Mouse (Mus musculus) embryonic facial prominence, embryonic 14.5 days (tissue): ENCODE results near the gene Gm43517. TPM values are rescaled to one million over a fixed set of nuclear protein-coding genes. Genes with fewer than 3 reads are reported as not detected.

Experiments used
- ATAC-seq: fragments of 200-750 bp; cut with Nextera tagmentation; 2 replicates; pipeline ENCODE4 v1.8.0; 2017; ENCODE audit warnings: low read depth, moderate number of reproducible peaks, moderate TSS enrichment
- DNase-seq: peaks from one replicate; pipeline ENCODE4 v3.0.0-alpha.2; 2015; ENCODE audit warnings: low spot score
- H3K27ac ChIP-seq: fragments of 300-500 bp; sonication (generic); replicated peaks from 2 replicates; pipeline ENCODE4 v1.5.1; 2014; ENCODE audit warnings: low read depth, mild to moderate bottlenecking, low read length, moderate library complexity
- H3K27me3 ChIP-seq: fragments of 300-500 bp; sonication (generic); replicated peaks from 2 replicates; pipeline ENCODE4 v1.6.1; 2014; ENCODE audit warnings: low read length; ENCODE audit not compliant: control insufficient read depth, insufficient read depth
- H3K36me3 ChIP-seq: fragments of 300-500 bp; sonication (generic); 2 replicates; pipeline ENCODE4 v1.6.1; 2014; ENCODE audit warnings: low read length, mixed read lengths; ENCODE audit not compliant: control insufficient read depth, insufficient read depth
- H3K4me1 ChIP-seq: fragments of 300-500 bp; sonication (generic); 2 replicates; pipeline ENCODE4 v1.6.1; 2014; ENCODE audit warnings: antibody characterized with exemption, low read length; ENCODE audit not compliant: control insufficient read depth, insufficient read depth
- H3K4me2 ChIP-seq: fragments of 300-500 bp; sonication (generic); 2 replicates; pipeline ENCODE4 v1.6.1; 2014; ENCODE audit warnings: low read depth, mild to moderate bottlenecking, low read length, moderate library complexity, mixed read lengths
- H3K4me3 ChIP-seq: fragments of 300-500 bp; sonication (generic); 2 replicates; pipeline ENCODE4 v1.5.1; 2014; ENCODE audit warnings: low read depth, mild to moderate bottlenecking, low read length
- H3K9ac ChIP-seq: fragments of 300-500 bp; sonication (generic); 2 replicates; pipeline ENCODE4 v1.6.1; 2014; ENCODE audit warnings: low read depth, mild to moderate bottlenecking, low read length, moderate library complexity, mixed read lengths
- H3K9me3 ChIP-seq: fragments of 300-500 bp; sonication (generic); 2 replicates; pipeline ENCODE4 v1.6.1; 2016; ENCODE audit warnings: low read length; ENCODE audit not compliant: control insufficient read depth
- WGBS: fragments of 180-500 bp; shearing (Covaris S2); extraction: QIAGEN DNeasy Blood & Tissue Kit; methylation state at CpG from one replicate; pipeline ENCODE4 v1.1.7; 2014; 5-methylcytosine and 5-hydroxymethylcytosine counted together
- polyA plus RNA-seq: library from polyadenylated mRNA; unstranded; fragments of >200 nt; fragmentation: Nextera tagmentation; extraction: Ambion mirVana; gene quantifications from 2 replicates; pipeline ENCODE4 v1.2.1, GENCODE M21; 2014

Gm43517 gene
- polyA plus RNA-seq, 1 experiment from 2014 or later = not detected

DNA sequence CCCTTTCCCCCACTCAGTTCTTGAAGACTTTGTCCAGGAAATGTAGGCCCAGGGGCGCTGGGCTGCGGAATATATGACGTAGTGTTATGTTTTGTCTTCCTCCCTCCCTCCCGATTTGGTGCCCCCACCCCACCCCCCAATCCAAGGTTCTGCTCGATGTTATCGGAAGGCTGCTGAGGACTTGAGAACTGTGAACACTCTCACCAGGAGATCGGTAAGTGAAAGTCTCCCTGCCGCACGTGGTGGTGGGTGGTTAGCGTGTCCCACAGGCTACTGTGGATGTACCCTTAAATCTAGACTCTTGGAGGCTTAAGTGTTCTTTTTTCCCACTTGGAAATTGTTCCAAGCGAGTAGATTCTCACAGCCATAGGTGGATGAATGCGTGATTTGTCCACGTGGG lies 5.3 kb downstream of the Gm43517 start:
- H3K4me1 ChIP-seq = no peaks in the 10 kb centered on the region
- ATAC-seq = no peak

DNA sequence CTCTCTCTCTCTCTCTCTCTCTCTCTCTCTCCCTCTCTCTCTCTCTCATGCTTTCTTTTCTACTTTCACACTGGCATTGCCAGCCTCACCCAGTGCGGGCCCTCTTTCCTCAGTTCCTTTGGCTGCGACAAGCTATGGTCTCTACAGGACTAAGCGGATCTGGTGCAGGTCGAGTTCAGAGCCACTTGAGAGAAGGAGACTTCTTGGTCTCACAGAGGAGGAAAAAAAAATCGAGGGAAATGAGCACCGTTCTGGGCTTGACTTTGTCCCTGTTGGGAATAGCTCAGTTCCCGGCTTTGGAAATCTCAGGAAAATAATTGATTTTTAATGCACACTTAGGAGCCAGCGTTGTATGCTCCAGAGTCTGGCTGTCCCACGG lies 5.9 kb downstream of the Gm43517 start:
- DNase-seq (no peak), ATAC-seq (peak; percentile 24)
- Histone ChIP-seq H3K27me3 (peaks cover 83% of the 10 kb centered on the region), H3K9ac (no peak overlapping the region), H3K4me3 (peak overlapping the region; percentile 31), H3K9me3 (no peaks in the 10 kb centered on the region), H3K27ac (no peak overlapping the region), H3K4me2 (peak overlapping the region; percentile 53), H3K4me1 (no peaks in the 10 kb centered on the region), H3K36me3 (no peaks in the 10 kb centered on the region)
- 2% methylated on average over 9 of the region's 9 CpGs for WGBS

More for the DNA sequence above, 5.3 kb downstream of the Gm43517 start:
- Histone ChIP-seq H3K4me2 (no peak overlapping the region), H3K36me3 (no peaks in the 10 kb centered on the region), H3K9me3 (no peaks in the 10 kb centered on the region), H3K27me3 (peaks cover 84% of the 10 kb centered on the region), H3K9ac (no peak overlapping the region), H3K27ac (no peak overlapping the region), H3K4me3 (no peak overlapping the region)
- no peak for DNase-seq
- 5% methylated on average over 13 of the region's 13 CpGs for WGBS

DNA sequence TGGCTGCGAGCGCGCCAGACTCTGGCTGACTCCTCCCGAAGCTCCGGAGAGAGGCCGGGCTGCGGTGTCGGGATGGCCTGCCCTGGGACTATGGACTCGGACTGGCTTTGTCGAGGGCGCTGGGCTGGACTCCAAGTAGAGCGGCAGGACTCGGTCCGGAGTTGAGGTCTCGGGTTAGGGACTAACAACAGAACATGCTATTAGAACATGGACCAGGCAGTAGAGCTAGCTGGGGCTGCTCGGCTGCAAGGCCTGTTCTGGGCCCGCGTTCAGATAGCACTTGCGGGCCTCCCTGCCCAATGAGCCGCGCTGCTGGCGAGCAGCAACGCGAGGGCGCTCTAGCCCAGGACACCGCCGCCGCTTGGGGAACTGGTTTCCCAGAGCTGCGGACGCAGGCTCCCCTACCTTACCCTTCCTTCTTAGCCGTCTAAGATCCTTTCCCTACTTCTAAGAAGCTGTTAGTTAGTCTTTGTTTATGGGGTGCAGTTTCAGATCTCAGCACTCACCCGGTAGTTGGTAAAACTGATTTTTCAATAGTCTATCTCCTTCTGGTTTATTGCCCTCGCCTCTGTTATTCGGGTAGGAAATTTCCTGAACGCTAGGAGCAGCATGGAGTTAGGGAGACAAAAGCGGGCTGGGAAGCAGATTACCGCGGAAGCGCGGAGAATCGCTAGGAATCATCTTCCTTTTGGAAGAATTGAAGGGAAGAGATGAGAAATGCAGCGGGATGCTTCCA lies 6.5 kb downstream of the Gm43517 start:
- Histone ChIP-seq H3K9ac (no peak overlapping the region), H3K27ac (no peak overlapping the region), H3K4me2 (peak overlapping the region; percentile 53), H3K9me3 (no peaks in the 10 kb centered on the region), H3K36me3 (no peaks in the 10 kb centered on the region), H3K4me1 (no peaks in the 10 kb centered on the region), H3K4me3 (peak overlapping the region; percentile 31), H3K27me3 (peaks cover 80% of the 10 kb centered on the region)
- DNase-seq (peak; percentile 86), ATAC-seq (peak; percentile 92)
- under 1% methylated on average over 33 of the region's 42 CpGs for WGBS

DNA sequence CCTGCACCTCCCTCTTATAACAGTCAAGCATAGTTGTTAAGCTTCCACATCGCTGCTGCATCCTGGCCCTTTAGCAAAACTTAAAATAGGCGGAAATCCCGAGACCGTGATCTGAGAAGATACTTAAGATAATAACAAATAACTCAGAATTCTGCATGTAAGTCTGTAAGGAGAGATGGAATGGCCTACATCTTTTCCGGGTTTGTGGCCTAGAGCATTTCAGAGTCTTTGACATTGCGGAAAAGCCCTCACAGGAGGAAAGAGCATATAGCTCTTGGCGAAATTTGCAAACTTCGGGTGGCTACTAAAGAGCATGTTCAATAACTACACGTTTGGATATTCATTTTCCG lies 7.0 kb downstream of the Gm43517 start:
- ATAC-seq = no peak
- WGBS = 2% methylated on average over 10 of the region's 10 CpGs
- peak overlapping the region; percentile 53 for H3K4me2 ChIP-seq
- no peaks in the 10 kb centered on the region for H3K4me1 ChIP-seq
- DNase-seq = no peak
- no peak overlapping the region for H3K9ac ChIP-seq
- peak overlapping the region; percentile 31 for H3K4me3 ChIP-seq
- no peaks in the 10 kb centered on the region for H3K9me3 ChIP-seq
- H3K27ac ChIP-seq = no peak overlapping the region
- H3K27me3 ChIP-seq = peaks cover 82% of the 10 kb centered on the region
- no peaks in the 10 kb centered on the region for H3K36me3 ChIP-seq

DNA sequence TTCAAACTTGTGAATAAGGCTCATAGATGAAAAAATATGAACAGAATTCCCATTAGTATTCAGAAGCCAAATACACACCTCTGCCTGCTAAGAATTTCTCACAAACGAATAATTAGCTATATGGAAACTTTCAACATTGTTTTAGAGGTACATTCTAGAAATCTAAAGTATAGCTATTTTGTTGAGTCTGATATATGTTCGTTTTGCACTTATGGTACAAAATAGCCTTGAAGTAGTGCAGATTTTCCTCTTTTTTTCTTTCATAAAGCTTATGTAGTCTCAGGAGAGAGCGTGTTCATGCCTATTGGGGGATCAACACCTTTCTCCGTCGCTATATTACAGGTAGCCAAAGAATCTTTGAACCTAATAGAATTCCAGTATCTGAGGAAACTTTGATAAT lies 7.9 kb downstream of the Gm43517 start:
- ATAC-seq (no peak), DNase-seq (no peak)
- peaks cover 87% of the 10 kb centered on the region for H3K27me3 ChIP-seq
- 10% methylated on average over 5 of the region's 5 CpGs for WGBS
- no peaks in the 10 kb centered on the region for H3K36me3 ChIP-seq
- H3K4me1 ChIP-seq = no peaks in the 10 kb centered on the region
- H3K9ac ChIP-seq = no peak overlapping the region
- H3K4me2 ChIP-seq = no peak overlapping the region
- H3K9me3 ChIP-seq = no peaks in the 10 kb centered on the region
- no peak overlapping the region for H3K27ac ChIP-seq
- no peak overlapping the region for H3K4me3 ChIP-seq

DNA sequence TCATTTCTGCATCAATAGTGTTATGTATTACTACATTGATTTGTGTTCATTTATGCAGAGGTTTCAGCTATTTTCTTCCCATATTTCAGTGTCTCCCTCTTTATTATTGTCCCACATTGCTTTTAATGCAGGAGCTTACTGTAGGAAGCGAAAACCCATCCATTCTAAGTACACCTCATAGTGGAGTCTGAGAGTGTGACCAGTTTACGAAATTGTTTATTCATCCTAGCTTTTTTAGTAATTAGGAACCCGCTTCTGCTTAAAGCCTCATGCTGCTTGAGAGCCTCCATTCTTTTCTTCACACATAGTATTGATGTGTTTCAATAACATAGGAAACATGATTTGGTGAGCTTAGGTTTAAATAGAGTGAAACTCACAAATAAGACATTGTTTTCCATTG lies 8.7 kb downstream of the Gm43517 start:
- Histone ChIP-seq H3K27ac (no peak overlapping the region), H3K36me3 (no peaks in the 10 kb centered on the region), H3K9ac (no peak overlapping the region), H3K4me2 (no peak overlapping the region), H3K27me3 (peaks cover 89% of the 10 kb centered on the region), H3K4me3 (no peak overlapping the region), H3K4me1 (no peaks in the 10 kb centered on the region), H3K9me3 (no peaks in the 10 kb centered on the region)
- WGBS = 16% methylated on average over 3 of the region's 3 CpGs
- DNase-seq (no peak), ATAC-seq (no peak)

DNA sequence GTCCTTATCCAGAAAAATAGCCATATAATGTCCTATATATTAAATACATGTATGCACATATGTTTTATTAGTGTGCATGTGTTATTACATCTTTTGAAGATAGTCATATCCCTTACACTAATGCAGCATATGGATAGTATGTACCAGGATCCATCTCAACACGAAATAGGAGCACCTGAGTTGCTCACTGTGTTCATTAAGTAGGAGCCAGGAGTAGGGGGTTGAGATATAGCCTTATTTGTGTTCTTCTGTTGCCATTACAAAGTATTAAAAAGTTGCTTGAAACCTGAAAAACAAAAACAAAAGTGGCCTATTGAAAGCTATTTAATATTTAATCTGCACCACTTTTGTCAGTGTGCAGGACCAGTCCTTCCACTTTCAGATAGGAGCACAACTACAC lies 9.2 kb downstream of the Gm43517 start:
- Histone ChIP-seq H3K4me3 (no peak overlapping the region), H3K9me3 (no peaks in the 10 kb centered on the region), H3K27me3 (peaks cover 90% of the 10 kb centered on the region), H3K4me2 (no peak overlapping the region), H3K4me1 (no peaks in the 10 kb centered on the region), H3K9ac (no peak overlapping the region), H3K27ac (no peak overlapping the region), H3K36me3 (no peaks in the 10 kb centered on the region)
- 7% methylated on average over 1 of the region's 1 CpGs for WGBS
- ATAC-seq = no peak
- no peak for DNase-seq

DNA sequence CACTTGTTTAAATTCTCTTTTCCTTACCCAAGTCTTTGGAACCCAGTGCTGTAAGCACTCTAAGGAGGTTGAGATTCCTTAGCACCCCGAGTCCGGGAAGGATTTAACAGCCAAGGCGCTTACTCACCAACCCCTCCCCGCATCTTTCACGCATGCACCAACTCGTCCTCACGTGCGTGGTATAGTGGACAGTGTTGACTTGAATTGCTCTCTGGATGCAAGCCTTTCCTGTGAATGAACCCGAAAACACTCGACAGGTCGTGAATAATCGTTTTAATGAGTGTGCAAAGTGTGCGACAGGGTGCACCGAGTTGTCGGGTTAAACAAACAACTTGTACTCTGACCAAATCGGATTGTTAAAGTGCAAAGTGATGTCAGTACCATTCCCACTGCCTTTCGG lies 9.9 kb downstream of the Gm43517 start:
- WGBS = 2% methylated on average over 17 of the region's 17 CpGs
- Histone ChIP-seq H3K9me3 (no peaks in the 10 kb centered on the region), H3K27ac (no peak overlapping the region), H3K4me3 (no peak overlapping the region; the same call in 1 of the 2 replicates), H3K36me3 (no peaks in the 10 kb centered on the region), H3K4me2 (no peak overlapping the region), H3K4me1 (no peaks in the 10 kb centered on the region), H3K9ac (no peak overlapping the region), H3K27me3 (peaks cover 88% of the 10 kb centered on the region)
- ATAC-seq = no peak
- no peak for DNase-seq

DNA sequence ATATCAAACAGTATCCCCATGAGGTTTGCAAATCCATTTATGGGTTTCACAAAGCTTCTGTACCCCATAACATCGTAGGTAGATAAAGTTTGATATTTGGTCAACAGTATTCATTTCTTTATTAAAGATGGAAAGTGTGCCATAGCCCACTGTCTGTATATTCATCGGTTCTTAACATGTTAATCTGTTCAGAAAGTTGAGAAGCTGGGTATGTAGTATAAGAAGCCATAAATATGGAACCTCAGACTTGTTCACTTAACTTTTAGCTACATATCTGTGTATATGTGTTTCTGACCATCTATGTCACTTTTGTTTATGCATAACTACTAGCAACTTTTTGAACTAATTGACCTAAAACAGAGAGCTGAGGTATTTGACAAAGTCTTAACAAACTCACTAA lies 11.0 kb downstream of the Gm43517 start:
- no peak overlapping the region for H3K4me3 ChIP-seq
- DNase-seq (no peak), ATAC-seq (no peak)
- no peaks in the 10 kb centered on the region for H3K4me1 ChIP-seq
- peaks cover 88% of the 10 kb centered on the region for H3K27me3 ChIP-seq
- H3K9me3 ChIP-seq = no peaks in the 10 kb centered on the region
- 23% methylated on average over 2 of the region's 2 CpGs for WGBS
- no peaks in the 10 kb centered on the region for H3K36me3 ChIP-seq
- H3K4me2 ChIP-seq = no peak overlapping the region
- no peak overlapping the region for H3K27ac ChIP-seq
- H3K9ac ChIP-seq = no peak overlapping the region
